Mouse (Mus musculus) ES-E14 (cell line): ENCODE data around the gene Rasa3. TPM values are rescaled to one million over a fixed set of nuclear protein-coding genes. Genes with fewer than 3 reads are reported as not detected.

Source experiments
- DNase-seq: peaks from one replicate; pipeline ENCODE4 v3.0.0-alpha.2; 2013; ENCODE audit warnings: low read depth, low spot score
- H3K27ac ChIP-seq: 2 replicates; pipeline ENCODE4 v1.5.1; 2012; ENCODE audit warnings: low read depth, mild to moderate bottlenecking, low read length, moderate library complexity, mixed read lengths; ENCODE audit not compliant: poor library complexity, insufficient read depth, severe bottlenecking
- H3K36me3 ChIP-seq: 2 replicates; pipeline ENCODE4 v1.6.1; 2012; ENCODE audit warnings: mild to moderate bottlenecking, low read length, moderate library complexity, mixed read lengths; ENCODE audit not compliant: control insufficient read depth, poor library complexity, insufficient read depth, severe bottlenecking
- H3K4me1 ChIP-seq, 2 experiments: fragments of 150-350 bp in 1 of 2; sonication (generic) in 1 of 2; 2 replicates each; pipeline ENCODE4 v1.6.1; 2012; ENCODE audit warnings: low read length in 2 of 2, mild to moderate bottlenecking in 1 of 2, mixed read lengths in 1 of 2; ENCODE audit not compliant: control insufficient read depth in 2 of 2, insufficient read depth in 2 of 2, poor library complexity in 1 of 2
- H3K4me3 ChIP-seq, 2 experiments: fragments of 150-350 bp in 1 of 2; sonication (generic) in 1 of 2; 2 replicates each; pipeline ENCODE4 v1.5.1; 2012; ENCODE audit warnings: low read length in 2 of 2, low read depth in 1 of 2, mild to moderate bottlenecking in 1 of 2, mixed read lengths in 1 of 2; ENCODE audit not compliant: insufficient read depth in 1 of 2, poor library complexity in 1 of 2, severe bottlenecking in 1 of 2
- H3K9ac ChIP-seq: 2 replicates; pipeline ENCODE4 v1.6.1; 2012; ENCODE audit warnings: low read depth, mild to moderate bottlenecking, low read length, mixed read lengths; ENCODE audit not compliant: poor library complexity, insufficient read depth, severe bottlenecking
- H3K9me3 ChIP-seq: fragments of 150-350 bp; sonication (generic); 2 replicates; pipeline ENCODE4 v1.6.1; 2012; ENCODE audit warnings: low read depth, mild to moderate bottlenecking, low read length; ENCODE audit not compliant: control insufficient read depth, insufficient read depth
- CHD2 ChIP-seq: IDR thresholded peaks from 2 replicates; pipeline ENCODE4 v1.6.1; 2014; ENCODE audit warnings: mild to moderate bottlenecking, low read depth, low read length, inconsistent platforms
- HCFC1 ChIP-seq: IDR thresholded peaks from 2 replicates; pipeline ENCODE4 v1.6.1; 2012; ENCODE audit warnings: low read length, inconsistent platforms, borderline replicate concordance; ENCODE audit not compliant: insufficient read depth
- MAFK ChIP-seq: IDR thresholded peaks from 2 replicates; pipeline ENCODE4 v1.6.1; 2014; ENCODE audit warnings: mild to moderate bottlenecking, low read depth, low read length, inconsistent platforms; ENCODE audit not compliant: insufficient read depth
- ZC3H11A ChIP-seq: IDR thresholded peaks from 2 replicates; pipeline ENCODE4 v1.6.1; 2012; ENCODE audit warnings: low read depth, mild to moderate bottlenecking, inconsistent platforms, low read length, borderline replicate concordance
- ZNF384 ChIP-seq: IDR thresholded peaks from 2 replicates; pipeline ENCODE4 v1.6.1; 2012; ENCODE audit warnings: low read depth, low read length, inconsistent platforms
- in situ Hi-C, 2 experiments: fragments of 600-800 bp; cut with MboI; formaldehyde crosslinking; loops; one replicate each; pipeline ENCODE4 v1.15.1; 2025; ENCODE audit warnings: low sequenced_read_pairs in 2 of 2, inconsistent platforms in 1 of 2; ENCODE audit not compliant: unreplicated experiment in 2 of 2
- total RNA-seq: library from RNA; depleted of rRNA; stranded (reverse); fragments of 300-350 nt; gene quantifications from 2 replicates; pipeline ENCODE4 v1.2.3, GENCODE M21; 2012

Rasa3 gene
- total RNA-seq, 1 experiment = 14.4 TPM

- no peak overlapping the region for H3K27ac ChIP-seq
- H3K4me3 ChIP-seq = no peak overlapping the region
- peaks cover 0 to 4% of the 10 kb centered on the region in 2 experiments; a peak in 2 of 4 replicates for H3K4me1 ChIP-seq
- in situ Hi-C loops = no loop called here
- H3K36me3 ChIP-seq = no peaks in the 10 kb centered on the region
- no peak overlapping the region for H3K9ac ChIP-seq
- H3K9me3 ChIP-seq = no peaks in the 10 kb centered on the region
- TF ChIP-seq CHD2 (no peak), ZC3H11A (no peak), ZNF384 (no peak), HCFC1 (no peak), MAFK (no peak)
- no peak for DNase-seq
Observed at GRCm38 (mm10) chr8:13601166-13601565, 76.2 kb downstream of the Rasa3 start.

DNA sequence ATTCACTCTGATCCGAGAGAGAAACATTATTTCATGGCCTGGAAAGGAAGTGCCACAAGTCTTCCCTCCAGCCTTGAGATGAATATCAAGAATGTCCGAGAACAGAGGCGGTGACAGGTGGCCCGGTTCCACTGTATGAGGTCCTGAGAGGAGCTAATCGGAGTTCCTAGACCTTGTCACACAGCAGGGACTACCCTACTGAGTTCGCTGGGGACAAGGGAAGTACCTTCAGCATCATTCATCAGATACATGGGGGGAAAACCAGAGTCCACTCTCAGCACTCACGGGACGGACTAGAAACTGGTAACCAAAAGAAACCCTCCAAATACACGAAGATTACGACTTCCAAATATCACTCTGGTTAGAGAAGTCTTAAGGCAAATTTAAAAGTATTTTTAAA, 76.7 kb downstream of the Rasa3 start:
- TF ChIP-seq HCFC1 (no peak), ZC3H11A (no peak), ZNF384 (no peak), MAFK (no peak), CHD2 (no peak)
- Histone ChIP-seq H3K27ac (no peak overlapping the region), H3K9ac (no peak overlapping the region), H3K9me3 (no peaks in the 10 kb centered on the region), H3K36me3 (no peaks in the 10 kb centered on the region), H3K4me1 (peaks cover 0 to 4% of the 10 kb centered on the region in 2 experiments; a peak in 2 of 4 replicates), H3K4me3 (no peak overlapping the region)
- no peak for DNase-seq
- in situ Hi-C loops = no loop called here

DNA sequence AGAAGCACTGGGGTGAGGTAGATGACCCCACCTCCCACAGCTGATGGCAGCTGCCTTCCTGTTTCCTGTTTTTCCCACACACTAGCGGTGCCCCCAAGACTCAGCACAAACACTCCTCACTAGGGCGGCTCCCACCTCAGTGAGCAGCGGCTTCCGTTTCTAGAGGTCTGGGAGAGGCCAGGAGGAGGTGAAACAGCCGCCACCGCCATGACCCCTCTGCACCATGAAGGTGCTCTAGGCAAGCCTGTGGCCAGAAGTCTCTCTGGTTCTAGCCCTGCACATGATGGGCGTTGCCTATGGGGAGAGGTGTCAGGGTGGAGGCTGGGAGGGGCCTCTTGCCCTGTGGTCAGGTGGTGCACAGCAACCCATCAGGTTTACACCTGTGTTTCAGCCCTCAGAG, 77.2 kb downstream of the Rasa3 start:
- no peak overlapping the region for H3K9ac ChIP-seq
- no peak overlapping the region for H3K4me3 ChIP-seq
- no peak for DNase-seq
- no peaks in the 10 kb centered on the region for H3K9me3 ChIP-seq
- no peak for TF ChIP-seq ZNF384
- TF ChIP-seq ZC3H11A = no peak
- no peak for TF ChIP-seq MAFK
- TF ChIP-seq HCFC1 = no peak
- TF ChIP-seq CHD2 = no peak
- no peaks in the 10 kb centered on the region for H3K36me3 ChIP-seq
- peaks cover 0 to 4% of the 10 kb centered on the region in 2 experiments; a peak in 2 of 4 replicates for H3K4me1 ChIP-seq
- in situ Hi-C loops = no loop called here
- no peak overlapping the region for H3K27ac ChIP-seq

DNA sequence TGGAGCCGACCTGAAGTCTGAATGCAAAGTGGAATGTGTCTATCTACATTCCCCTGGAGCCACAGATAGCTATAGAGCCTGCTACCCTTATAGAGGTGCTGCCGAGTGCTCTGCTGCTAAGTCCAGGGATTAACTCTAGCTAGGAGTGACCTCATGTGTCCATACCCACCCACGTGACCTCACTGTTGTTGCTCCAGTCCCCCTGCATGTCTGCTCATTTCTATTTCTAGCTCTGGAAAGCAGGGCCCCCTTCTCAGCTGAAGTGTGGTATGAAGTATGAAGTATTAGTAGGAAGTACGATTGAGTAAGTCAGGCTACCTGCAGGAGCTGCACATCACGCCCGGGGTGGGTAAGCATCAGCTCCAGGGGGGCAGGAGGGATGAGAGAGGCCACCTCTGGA, 79.6 kb downstream of the Rasa3 start:
- in situ Hi-C loops = no loop called here
- Histone ChIP-seq H3K27ac (no peak overlapping the region), H3K4me3 (no peak overlapping the region), H3K36me3 (0 out of 2 replicates have a peak, but pooled peaks cover 2% of the 10 kb centered on the region), H3K9me3 (no peaks in the 10 kb centered on the region), H3K9ac (no peak overlapping the region), H3K4me1 (peaks cover 0 to 4% of the 10 kb centered on the region in 2 experiments; a peak in 2 of 4 replicates)
- DNase-seq = no peak
- no peak for TF ChIP-seq CHD2
- TF ChIP-seq HCFC1 = no peak
- no peak for TF ChIP-seq ZNF384
- no peak for TF ChIP-seq MAFK
- TF ChIP-seq ZC3H11A = no peak

DNA sequence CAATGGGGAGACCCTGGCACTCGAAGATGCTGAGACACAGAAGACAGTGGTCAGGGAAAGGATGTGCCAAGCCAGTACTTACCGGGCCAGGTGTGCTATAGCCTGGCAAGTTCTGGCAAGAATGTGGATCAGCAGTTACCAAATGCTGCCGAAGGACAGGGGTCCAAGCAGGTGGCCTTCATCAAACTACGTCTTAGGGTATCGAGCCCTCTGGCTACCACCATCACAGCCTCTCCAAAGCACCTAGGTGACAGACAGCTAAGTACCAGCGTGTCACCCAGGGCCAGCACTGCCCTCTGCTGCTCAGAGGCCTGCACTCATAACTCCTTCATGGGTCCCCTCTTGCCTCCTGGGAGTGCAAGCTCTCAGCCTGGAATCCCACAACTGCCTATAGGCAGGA, 81.5 kb downstream of the Rasa3 start:
- DNase-seq = no peak
- H3K36me3 ChIP-seq = 0 out of 2 replicates have a peak, but pooled peaks cover 2% of the 10 kb centered on the region
- H3K4me1 ChIP-seq = peaks cover 0 to 4% of the 10 kb centered on the region in 2 experiments; a peak in 2 of 4 replicates
- no peak overlapping the region for H3K9ac ChIP-seq
- no peaks in the 10 kb centered on the region for H3K9me3 ChIP-seq
- no peak for TF ChIP-seq CHD2
- no peak for TF ChIP-seq MAFK
- TF ChIP-seq ZC3H11A = no peak
- TF ChIP-seq HCFC1 = no peak
- no peak for TF ChIP-seq ZNF384
- no peak overlapping the region for H3K4me3 ChIP-seq
- in situ Hi-C loops = no loop called here
- no peak overlapping the region for H3K27ac ChIP-seq
